Mouse (Mus musculus): Measurements from ENCODE around the gene Il9r.
A peak's percentile ranks its signal among the peaks of the same experiment; 100 is the strongest.

Il9r gene

GRCm38 (mm10) chr11:32200075-32200601 lies at the start of gene Il9r:
Gene Il9r, minus strand, starts transcription at chr11:32200279.
- no peak for DNase-seq

- DNase-seq = no peak
Observed at GRCm38 (mm10) chr11:32248350-32248749, 48.3 kb upstream of the Il9r start.

DNA sequence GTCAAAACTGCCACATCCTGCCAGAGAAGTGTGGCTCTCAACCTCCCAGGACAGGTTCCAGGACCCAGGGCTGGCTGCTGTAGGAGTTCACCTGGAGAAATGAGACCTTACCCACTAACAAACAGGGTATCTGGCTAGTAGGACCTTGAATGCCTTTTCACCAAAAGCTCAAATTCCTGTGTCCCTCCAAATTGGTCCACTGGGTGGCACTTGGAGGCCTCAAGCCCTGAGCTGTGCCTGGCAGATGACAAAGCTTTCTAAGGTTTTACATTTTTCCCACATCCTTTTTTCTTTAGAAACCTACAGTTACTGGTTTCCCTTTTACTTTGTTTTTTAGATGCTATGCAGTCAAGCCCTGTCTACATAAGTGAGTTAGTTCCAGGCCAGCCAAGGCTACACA lies 47.0 kb upstream of the Il9r start:
- DNase-seq = no peak

- no peak for DNase-seq
Observed at GRCm38 (mm10) chr11:32245614-32246013, 45.5 kb upstream of the Il9r start.

GRCm38 (mm10) chr11:32244617-32245016 lies 44.5 kb upstream of the Il9r start:
- no peak for DNase-seq

DNA sequence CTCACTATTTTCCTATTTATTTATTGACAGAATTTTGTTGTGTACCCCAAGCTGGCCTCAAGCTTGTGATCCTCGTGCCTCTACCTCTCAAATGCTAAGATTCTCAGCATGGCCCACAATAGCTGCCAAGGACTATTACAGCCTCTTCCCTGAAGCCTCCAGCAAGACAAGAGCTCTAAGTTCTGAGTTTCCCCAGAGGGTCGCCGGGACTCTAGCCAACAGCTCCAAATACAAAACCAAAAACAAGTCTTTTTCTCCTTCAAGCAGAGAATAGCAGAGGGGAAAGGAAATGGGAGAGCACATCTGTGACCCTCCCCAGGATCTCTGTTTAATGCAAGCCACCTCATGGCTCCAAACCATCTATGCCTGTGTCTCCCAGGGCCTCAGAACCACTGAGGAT lies 44.0 kb upstream of the Il9r start:
- DNase-seq = no peak

- DNase-seq = no peak
Observed at GRCm38 (mm10) chr11:32243205-32243955, 43.3 kb upstream of the Il9r start.

DNA sequence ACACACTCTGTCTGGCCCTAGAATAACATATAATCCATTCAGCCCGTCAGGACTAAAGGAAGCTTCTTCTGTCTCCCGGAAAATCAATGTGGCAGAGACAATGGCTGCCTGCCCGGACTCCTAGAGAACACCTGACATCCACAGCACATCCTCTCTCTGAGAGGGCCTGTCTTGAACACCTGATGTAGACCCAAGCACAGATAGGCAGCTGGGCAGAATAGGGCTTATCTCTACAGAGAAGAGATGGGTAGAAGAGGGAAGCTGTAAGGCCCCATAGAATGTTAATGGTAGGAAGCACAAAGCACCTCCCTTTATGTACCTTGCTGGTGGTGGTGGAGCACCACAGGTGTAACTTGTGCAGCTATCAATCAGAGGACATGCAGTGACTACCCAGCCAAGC lies 42.1 kb upstream of the Il9r start:
- DNase-seq = no peak

- no peak for DNase-seq
Observed at GRCm38 (mm10) chr11:32241391-32241790, 41.3 kb upstream of the Il9r start.

GRCm38 (mm10) chr11:32238093-32238860 lies 38.2 kb upstream of the Il9r start:
- DNase-seq = peak; percentile 69

GRCm38 (mm10) chr11:32237411-32237795 lies 37.3 kb upstream of the Il9r start:
- DNase-seq = no peak

DNA sequence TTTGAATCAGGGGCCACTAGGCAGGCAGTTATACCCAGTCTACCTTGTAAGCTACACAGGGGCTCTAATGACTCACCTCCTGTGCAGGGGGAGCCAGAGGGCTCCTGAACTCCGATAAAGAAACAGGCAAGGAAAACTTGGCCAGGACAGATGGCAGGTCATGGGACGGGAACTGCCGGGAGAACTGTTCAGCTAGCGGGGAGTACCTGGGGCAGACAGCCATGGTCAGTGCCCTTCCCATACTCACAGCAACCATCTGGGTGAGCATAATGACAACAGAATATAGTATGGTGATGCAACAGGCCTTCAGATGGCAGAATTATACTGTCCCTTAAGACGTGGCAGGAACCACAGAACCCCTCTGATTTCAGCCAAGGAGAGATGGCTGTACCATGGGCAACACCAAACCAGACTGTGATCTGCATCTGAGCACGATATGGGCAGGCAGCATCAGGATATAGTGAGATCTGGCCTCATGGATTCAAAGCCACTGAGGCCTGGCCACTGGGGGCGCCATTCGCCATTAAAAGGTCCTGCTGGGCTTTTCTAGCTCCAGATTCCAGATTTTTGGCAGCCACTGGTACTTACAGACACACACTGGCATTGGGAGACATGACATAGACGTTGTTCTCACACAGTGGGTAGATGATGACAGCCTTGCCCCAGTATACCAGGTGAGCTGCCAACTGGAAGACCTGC lies 36.8 kb upstream of the Il9r start:
- no peak for DNase-seq

- no peak for DNase-seq
Observed at GRCm38 (mm10) chr11:32236132-32236531, 36.1 kb upstream of the Il9r start.

DNA sequence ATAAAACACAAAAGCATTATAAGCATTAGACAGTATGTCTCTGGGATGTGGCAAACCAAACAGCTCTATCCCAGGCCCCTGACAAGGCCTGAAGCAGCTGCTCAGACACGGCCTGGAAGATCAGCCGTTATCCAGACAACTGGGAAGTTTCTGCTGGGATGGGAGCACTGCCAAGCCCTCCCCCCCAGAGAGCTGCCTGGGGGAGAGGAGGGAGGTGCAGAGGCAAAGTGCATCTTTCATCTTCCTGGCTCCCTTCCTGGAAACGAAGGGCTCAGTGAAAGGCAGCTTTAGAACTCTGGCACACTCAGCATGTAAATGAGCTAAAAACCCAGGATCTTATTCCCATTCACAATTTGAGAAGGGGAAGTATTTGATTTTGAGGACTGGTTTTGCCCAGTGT lies 35.6 kb upstream of the Il9r start:
- peak; percentile 67 for DNase-seq

- DNase-seq = no peak
Observed at GRCm38 (mm10) chr11:32234816-32235485, 34.9 kb upstream of the Il9r start.

DNA sequence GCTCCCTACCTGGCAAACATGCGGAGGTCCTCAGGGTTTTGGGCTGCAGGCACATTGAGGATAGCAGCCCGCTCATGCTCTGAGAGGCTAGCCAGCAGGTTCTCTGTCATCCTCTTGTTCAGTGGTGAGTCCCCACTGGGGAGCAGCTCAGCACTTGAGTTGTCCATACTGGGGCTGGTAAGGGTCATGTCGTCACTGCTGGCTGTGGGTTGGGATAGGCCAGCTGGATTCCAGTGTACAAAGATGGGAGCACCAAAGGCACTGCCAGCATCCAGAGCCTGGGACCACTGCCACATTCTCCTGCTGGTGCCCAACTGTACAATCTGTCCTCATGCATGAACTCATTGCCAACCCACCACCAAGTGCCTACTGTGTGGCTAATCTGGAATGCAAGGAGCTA lies 33.8 kb upstream of the Il9r start:
- DNase-seq = no peak

GRCm38 (mm10) chr11:32232848-32233247 lies 32.8 kb upstream of the Il9r start:
- DNase-seq = no peak

DNA sequence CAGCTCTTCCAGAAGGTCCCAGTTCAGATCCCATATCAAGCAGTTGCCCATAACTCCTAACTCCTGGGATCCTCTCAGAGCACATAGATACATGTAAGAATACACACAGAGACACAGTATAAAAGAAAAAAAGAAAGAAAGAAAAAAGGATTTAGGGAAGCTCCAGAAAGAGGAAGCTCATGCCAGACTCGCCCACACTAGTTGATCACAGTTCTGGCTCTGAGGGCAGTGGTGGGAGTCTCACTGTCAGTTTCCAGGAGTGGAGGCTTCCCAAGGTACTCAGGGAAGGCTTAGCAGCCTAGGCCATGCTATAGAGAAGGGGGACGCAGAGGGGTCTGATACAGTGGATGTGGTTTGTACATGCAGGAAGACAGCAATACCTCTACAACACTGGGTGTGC lies 31.0 kb upstream of the Il9r start:
- DNase-seq = no peak

DNA sequence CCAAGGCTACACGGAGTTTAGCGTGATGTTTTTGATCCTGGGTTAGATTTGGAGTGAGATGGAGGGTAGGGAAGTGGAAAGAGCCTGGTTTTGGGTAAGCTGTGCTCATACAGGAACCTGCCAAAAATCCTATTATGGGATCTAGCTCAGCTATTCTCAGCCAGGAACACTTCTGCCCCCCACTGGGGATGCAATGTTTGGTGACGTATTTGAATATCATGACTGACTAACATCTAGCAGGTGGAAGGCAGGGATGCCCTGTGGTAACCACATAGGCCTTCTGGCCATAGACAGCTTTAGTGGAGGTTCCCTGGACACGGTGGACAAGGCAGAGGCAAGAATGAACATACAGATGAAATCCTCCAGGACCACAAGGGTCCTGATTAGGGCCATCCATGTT lies 30.1 kb upstream of the Il9r start:
- DNase-seq = no peak

DNA sequence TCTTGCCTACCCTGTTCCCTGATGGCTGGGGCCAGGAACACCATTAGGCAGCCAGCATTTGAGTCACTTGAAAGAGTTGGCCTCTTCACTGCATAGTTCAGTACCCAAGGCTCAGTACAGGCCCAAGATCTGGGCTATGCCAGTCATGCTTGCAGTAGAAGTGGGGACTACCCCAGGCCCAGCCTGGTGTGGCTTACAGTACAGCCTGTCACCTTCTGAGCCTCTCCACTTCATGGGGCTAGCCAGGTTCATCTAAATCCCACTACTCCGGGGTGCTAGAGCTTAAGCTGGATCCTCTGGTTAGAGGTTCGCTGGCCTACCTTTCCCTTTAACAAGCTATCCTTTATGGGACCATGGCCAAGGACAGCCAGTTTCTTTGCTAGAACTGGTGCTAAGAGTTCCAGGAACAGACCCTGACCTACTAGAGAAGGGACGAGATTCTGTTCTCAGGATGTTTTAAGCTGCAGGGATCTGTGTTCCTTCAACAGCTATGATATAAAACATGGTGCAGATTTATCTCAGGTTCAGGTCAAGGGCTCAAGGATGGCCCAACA lies 28.3 kb upstream of the Il9r start:
- no peak for DNase-seq

DNA sequence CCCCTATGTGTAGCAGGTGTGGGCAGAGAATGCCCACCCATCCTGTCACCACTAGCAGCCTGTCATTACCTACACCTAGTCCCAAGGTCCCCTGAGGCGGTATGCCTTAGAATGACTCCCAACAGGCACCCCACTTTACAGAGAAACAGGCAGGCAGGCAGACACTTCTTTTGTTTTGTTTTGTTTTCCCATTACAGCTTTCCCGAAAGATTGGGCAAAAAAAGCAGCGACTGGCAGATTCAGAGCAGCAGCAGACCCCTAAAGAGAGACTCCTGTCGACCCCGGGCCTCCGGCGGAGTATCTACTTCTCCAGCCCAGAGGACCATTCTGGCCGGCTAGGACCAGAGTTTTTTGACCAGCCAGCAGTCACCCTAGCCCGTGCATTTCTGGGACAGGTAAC lies 27.5 kb upstream of the Il9r start:
- no peak for DNase-seq

GRCm38 (mm10) chr11:32227041-32227440 lies 27.0 kb upstream of the Il9r start:
- no peak for DNase-seq
